Mouse (Mus musculus) heart, adult 18-20 months (tissue): Measurements from ENCODE around the gene Wnt3a. TPM values are rescaled to one million over a fixed set of nuclear protein-coding genes. Genes with fewer than 3 reads are reported as not detected.

ENCODE experiments used
- DNase-seq, 2 experiments: peaks; one replicate each; pipeline ENCODE4 v3.0.0; 2021 to 2022; ENCODE audit warnings: mixed read lengths in 1 of 2
- total RNA-seq, 2 experiments: library from RNA; stranded (reverse); gene quantifications; 2 replicates each; pipeline ENCODE4 v1.2.3; 2021

Wnt3a gene
- total RNA-seq, 2 experiments from 2014 or later = not detected

GRCm38 (mm10) chr11:59262308-59262707 is 28.2 kb downstream of the Wnt3a start:
- no peak for DNase-seq

GRCm38 (mm10) chr11:59260706-59261493 is 29.7 kb downstream of the Wnt3a start:
- DNase-seq = no peak

GRCm38 (mm10) chr11:59259647-59260046 is 30.9 kb downstream of the Wnt3a start:
- no peak for DNase-seq

GRCm38 (mm10) chr11:59248101-59248500 is 42.5 kb downstream of the Wnt3a start:
- no peak for DNase-seq

- no peak for DNase-seq
Measured at GRCm38 (mm10) chr11:59243856-59244255, 46.7 kb downstream of the Wnt3a start.

- no peak for DNase-seq
Measured at GRCm38 (mm10) chr11:59241841-59242240, 48.7 kb downstream of the Wnt3a start.

GRCm38 (mm10) chr11:59239796-59240195 is 50.8 kb downstream of the Wnt3a start:
- DNase-seq = no peak

- no peak for DNase-seq
Measured at GRCm38 (mm10) chr11:59239428-59239785, 51.1 kb downstream of the Wnt3a start.

- DNase-seq = peak; percentile 58 to 64
Measured at GRCm38 (mm10) chr11:59238525-59239427, 51.8 kb downstream of the Wnt3a start.

GRCm38 (mm10) chr11:59232797-59233196 is 57.8 kb downstream of the Wnt3a start:
- DNase-seq = no peak

GRCm38 (mm10) chr11:59230144-59230760 is 60.3 kb downstream of the Wnt3a start:
- DNase-seq = peak; percentile 57 to 81

- DNase-seq = peak; percentile 96 to 97
Measured at GRCm38 (mm10) chr11:59228122-59228953, 62.2 kb downstream of the Wnt3a start, which contains the start of gene Arf1. TSS of gene Arf1 (minus strand) at chr11:59228270.

GRCm38 (mm10) chr11:59227604-59228121 is 62.9 kb downstream of the Wnt3a start:
- no peak for DNase-seq

- DNase-seq = peak; percentile 35 to 36
Measured at GRCm38 (mm10) chr11:59226787-59227603, 63.6 kb downstream of the Wnt3a start.

- no peak for DNase-seq
Measured at GRCm38 (mm10) chr11:59226251-59226650, 64.3 kb downstream of the Wnt3a start.

- DNase-seq = no peak
Measured at GRCm38 (mm10) chr11:59225167-59225566, 65.4 kb downstream of the Wnt3a start.

- DNase-seq = no peak
Measured at GRCm38 (mm10) chr11:59224470-59224869, 66.1 kb downstream of the Wnt3a start.

- no peak for DNase-seq
Measured at GRCm38 (mm10) chr11:59224025-59224424, 66.5 kb downstream of the Wnt3a start.

- no peak for DNase-seq
Measured at GRCm38 (mm10) chr11:59222306-59222705, 68.2 kb downstream of the Wnt3a start.

- peak in 1 of 2 experiments; percentile 8 for DNase-seq
Measured at GRCm38 (mm10) chr11:59221604-59222003, 68.9 kb downstream of the Wnt3a start.
